Mouse (Mus musculus): ENCODE results near the gene Zfp771. TPM values are rescaled to one million over a fixed set of nuclear protein-coding genes. Genes with fewer than 3 reads are reported as not detected.

Gene Zfp771
- polyA plus RNA-seq, 1 experiment from 2014 or later = 63.2 TPM

DNA sequence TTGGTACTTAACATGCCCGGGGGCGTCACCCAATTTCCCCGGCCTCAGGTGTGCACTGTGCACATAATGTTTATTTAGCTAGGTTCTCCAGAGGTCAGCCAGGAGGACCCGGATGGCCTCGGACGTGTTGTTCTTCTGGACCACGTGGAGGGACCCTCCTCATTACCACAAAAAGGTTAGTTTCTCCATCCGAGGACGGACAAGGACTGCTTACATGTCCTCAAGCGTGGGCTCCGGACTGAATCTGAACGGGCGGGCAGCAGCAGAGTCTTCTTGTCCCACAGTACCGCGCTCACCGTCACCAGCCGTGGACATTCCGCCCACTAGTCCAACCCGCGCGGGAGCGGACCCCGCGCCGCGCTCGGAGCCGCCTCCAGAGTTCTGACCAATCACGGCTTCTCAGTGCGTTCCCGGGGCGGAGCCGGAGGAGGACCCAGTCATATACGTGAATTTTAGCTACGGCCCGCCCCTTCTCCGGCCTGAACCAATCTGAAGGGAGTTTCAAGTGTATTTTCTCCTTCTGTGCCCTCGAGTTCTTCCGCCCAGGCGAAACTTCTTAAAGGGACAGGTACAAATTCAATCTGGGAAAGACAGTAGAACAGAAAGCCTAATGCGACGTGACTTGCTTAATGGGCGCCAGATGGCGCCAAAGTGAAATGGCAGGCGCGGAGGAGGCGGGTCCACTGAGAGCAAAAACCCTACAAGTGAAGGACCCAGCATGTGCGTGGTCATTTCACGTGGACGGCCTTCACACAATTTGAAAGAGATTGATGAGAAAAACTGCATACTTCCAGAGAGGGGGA, 16.4 kb downstream of the Zfp771 start, which contains the start of gene Dctpp1:
Gene Dctpp1, minus strand, starts transcription at position 401 of the 803 bp plus-strand sequence.
- ATAC-seq (replicated peaks; ENCODE audit: insufficient number of reproducible peaks, low FRiP score, low TSS enrichment, low read depth) (peak; percentile 97), DNase-seq (ENCODE audit: low spot score) (peak; percentile 98)
- Histone ChIP-seq H3K4me1 (ENCODE audit: control insufficient read depth, insufficient read depth, low read length) (no peaks in the 10 kb centered on the region), H3K27me3 (ENCODE audit: control insufficient read depth, insufficient read depth, low read length) (no peaks in the 10 kb centered on the region), H3K36me3 (replicated peaks; ENCODE audit: control insufficient read depth, insufficient read depth, low read depth, low read length) (no peaks in the 10 kb centered on the region), H3K4me2 (ENCODE audit: low read depth, low read length) (peak within 1 kb of the TSS; percentile 69), H3K9me3 (replicated peaks; ENCODE audit: control insufficient read depth, low read length) (no peaks in the 10 kb centered on the region), H3K27ac (replicated peaks; ENCODE audit: low read depth, low read length) (no peak within 1 kb of the TSS), H3K4me3 (ENCODE audit: low read depth, low read length) (peak within 1 kb of the TSS; percentile 56), H3K9ac (replicated peaks; ENCODE audit: low read length) (peak within 1 kb of the TSS; percentile 67)
- WGBS = under 1% methylated on average over 50 of the region's 50 CpGs

DNA sequence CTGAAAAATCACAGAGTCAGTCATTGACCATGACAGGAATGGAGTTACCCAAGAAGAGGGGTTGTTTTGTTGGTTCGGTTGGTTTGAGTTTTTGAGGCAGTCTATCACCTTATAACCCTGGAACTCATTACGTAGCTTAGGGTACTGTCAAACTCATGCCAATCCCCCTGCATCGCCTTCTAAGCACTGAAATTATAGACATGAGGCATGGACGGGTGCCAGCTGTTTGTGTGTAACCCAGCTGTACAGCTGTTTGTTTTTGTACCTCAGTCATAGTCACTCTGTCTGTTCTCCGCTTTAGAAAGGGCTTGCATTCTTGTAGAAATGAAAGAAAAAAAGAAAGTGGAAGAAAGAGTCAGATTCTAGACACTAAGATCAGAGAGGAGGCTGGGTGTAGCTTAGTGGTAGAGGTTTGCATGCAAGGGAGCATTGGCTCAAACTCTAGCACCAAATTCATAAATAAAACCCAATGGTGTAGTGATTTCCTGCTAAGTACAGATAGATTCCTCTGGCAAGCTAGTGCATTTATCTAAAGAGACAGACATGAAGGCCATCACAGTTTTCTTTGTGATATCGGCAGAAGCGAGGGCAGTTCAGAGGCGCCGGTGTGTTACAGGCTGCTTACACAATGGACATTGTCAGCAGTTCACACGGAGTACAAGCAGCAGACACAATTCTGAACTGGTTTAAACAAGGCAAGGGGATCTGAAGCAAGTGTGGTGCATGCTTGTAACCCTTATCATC, 18.3 kb downstream of the Zfp771 start:
- Histone ChIP-seq H3K27me3 (ENCODE audit: control insufficient read depth, insufficient read depth, low read length) (no peaks in the 10 kb centered on the region), H3K4me3 (ENCODE audit: low read depth, low read length) (no peak overlapping the region), H3K9ac (replicated peaks; ENCODE audit: low read length) (no peak overlapping the region), H3K4me1 (ENCODE audit: control insufficient read depth, insufficient read depth, low read length) (no peaks in the 10 kb centered on the region), H3K36me3 (replicated peaks; ENCODE audit: control insufficient read depth, insufficient read depth, low read depth, low read length) (no peaks in the 10 kb centered on the region), H3K9me3 (replicated peaks; ENCODE audit: control insufficient read depth, low read length) (no peaks in the 10 kb centered on the region), H3K27ac (replicated peaks; ENCODE audit: low read depth, low read length) (no peak overlapping the region), H3K4me2 (ENCODE audit: low read depth, low read length) (no peak overlapping the region)
- DNase-seq (ENCODE audit: low spot score) = no peak
- ATAC-seq (replicated peaks; ENCODE audit: insufficient number of reproducible peaks, low FRiP score, low TSS enrichment, low read depth) = no peak
- 82% methylated on average over 10 of the region's 10 CpGs for WGBS

DNA sequence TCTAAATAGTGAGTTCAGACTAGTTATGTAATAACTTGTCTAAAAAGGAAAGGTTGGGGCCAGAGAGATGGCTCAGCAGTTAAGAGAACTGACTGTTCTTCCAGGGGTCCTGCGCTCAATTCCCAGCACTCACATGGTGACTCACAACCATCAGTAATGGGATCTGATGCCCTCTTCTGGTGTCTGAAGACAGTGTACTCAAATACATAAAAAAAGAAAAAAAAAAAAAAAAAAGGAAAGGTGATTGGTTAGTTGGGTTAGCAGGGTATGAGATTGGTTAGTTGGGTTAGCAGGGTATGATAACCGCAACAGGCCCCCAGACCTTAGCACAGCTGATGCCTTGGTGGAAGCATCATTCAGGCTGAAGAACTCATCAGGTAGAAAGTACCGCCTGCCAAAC, 19.5 kb downstream of the Zfp771 start:
- Histone ChIP-seq H3K4me1 (ENCODE audit: control insufficient read depth, insufficient read depth, low read length) (no peaks in the 10 kb centered on the region), H3K27ac (replicated peaks; ENCODE audit: low read depth, low read length) (no peak overlapping the region), H3K4me3 (ENCODE audit: low read depth, low read length) (no peak overlapping the region), H3K27me3 (ENCODE audit: control insufficient read depth, insufficient read depth, low read length) (no peaks in the 10 kb centered on the region), H3K36me3 (replicated peaks; ENCODE audit: control insufficient read depth, insufficient read depth, low read depth, low read length) (no peaks in the 10 kb centered on the region), H3K4me2 (ENCODE audit: low read depth, low read length) (no peak overlapping the region), H3K9ac (replicated peaks; ENCODE audit: low read length) (no peak overlapping the region), H3K9me3 (replicated peaks; ENCODE audit: control insufficient read depth, low read length) (no peaks in the 10 kb centered on the region)
- ATAC-seq (replicated peaks; ENCODE audit: insufficient number of reproducible peaks, low FRiP score, low TSS enrichment, low read depth) = no peak
- WGBS = 90% methylated on average over 3 of the region's 3 CpGs
- DNase-seq (ENCODE audit: low spot score) = no peak

DNA sequence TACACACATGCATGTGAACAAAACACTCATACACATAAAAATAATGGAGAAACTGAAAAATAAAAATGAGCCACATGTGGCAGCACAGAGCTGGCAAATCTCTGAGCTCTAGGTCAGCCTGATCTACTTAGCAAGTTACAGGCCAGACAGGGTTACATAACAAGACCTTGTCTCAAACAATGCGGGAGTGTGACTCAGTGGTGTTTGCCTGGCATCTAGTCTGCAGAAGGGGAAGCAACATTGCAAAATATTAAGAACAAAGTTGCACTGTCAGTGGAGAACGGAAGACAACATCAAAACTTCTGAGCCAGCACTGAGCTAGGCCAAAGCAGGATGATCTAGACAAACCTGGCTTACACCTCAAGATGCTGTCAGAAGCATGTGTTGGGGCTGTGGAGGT, 26.2 kb downstream of the Zfp771 start:
- no peaks in the 10 kb centered on the region for H3K4me1 ChIP-seq (ENCODE audit: control insufficient read depth, insufficient read depth, low read length)
- no peaks in the 10 kb centered on the region; the same call in 1 of the 2 replicates for H3K36me3 ChIP-seq (replicated peaks; ENCODE audit: control insufficient read depth, insufficient read depth, low read depth, low read length)
- 84% methylated on average over 2 of the region's 2 CpGs for WGBS
- H3K4me3 ChIP-seq (ENCODE audit: low read depth, low read length) = no peak overlapping the region
- no peaks in the 10 kb centered on the region for H3K9me3 ChIP-seq (replicated peaks; ENCODE audit: control insufficient read depth, low read length)
- no peak for ATAC-seq (replicated peaks; ENCODE audit: insufficient number of reproducible peaks, low FRiP score, low TSS enrichment, low read depth)
- no peak overlapping the region for H3K9ac ChIP-seq (replicated peaks; ENCODE audit: low read length)
- H3K4me2 ChIP-seq (ENCODE audit: low read depth, low read length) = no peak overlapping the region
- H3K27ac ChIP-seq (replicated peaks; ENCODE audit: low read depth, low read length) = no peak overlapping the region
- DNase-seq (ENCODE audit: low spot score) = no peak
- no peaks in the 10 kb centered on the region for H3K27me3 ChIP-seq (ENCODE audit: control insufficient read depth, insufficient read depth, low read length)

DNA sequence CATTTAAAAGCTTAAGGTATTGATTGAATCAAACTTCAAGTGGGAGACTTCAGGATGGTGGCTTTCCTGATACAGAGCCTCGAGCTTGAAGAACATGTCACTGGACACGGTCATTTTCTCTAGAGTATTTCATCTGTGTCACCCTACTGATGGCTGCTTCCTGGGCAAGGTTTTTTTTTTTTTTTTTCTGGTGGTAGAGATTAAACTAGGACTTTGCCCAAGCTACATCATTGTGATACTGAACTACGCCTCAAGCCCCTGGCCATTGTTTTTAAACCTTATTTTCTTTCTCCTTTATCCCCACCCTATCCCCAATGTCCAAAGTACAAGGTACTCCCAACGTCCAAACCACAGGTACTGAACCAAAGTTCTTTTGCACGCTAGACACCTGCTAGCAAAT, 26.6 kb downstream of the Zfp771 start:
- no peaks in the 10 kb centered on the region for H3K27me3 ChIP-seq (ENCODE audit: control insufficient read depth, insufficient read depth, low read length)
- H3K9me3 ChIP-seq (replicated peaks; ENCODE audit: control insufficient read depth, low read length) = no peaks in the 10 kb centered on the region
- no peak overlapping the region for H3K27ac ChIP-seq (replicated peaks; ENCODE audit: low read depth, low read length)
- no peaks in the 10 kb centered on the region; the same call in 1 of the 2 replicates for H3K36me3 ChIP-seq (replicated peaks; ENCODE audit: control insufficient read depth, insufficient read depth, low read depth, low read length)
- WGBS = 91% methylated on average over 5 of the region's 5 CpGs
- no peak for ATAC-seq (replicated peaks; ENCODE audit: insufficient number of reproducible peaks, low FRiP score, low TSS enrichment, low read depth)
- no peak for DNase-seq (ENCODE audit: low spot score)
- H3K4me3 ChIP-seq (ENCODE audit: low read depth, low read length) = no peak overlapping the region
- no peaks in the 10 kb centered on the region for H3K4me1 ChIP-seq (ENCODE audit: control insufficient read depth, insufficient read depth, low read length)
- H3K4me2 ChIP-seq (ENCODE audit: low read depth, low read length) = no peak overlapping the region
- no peak overlapping the region for H3K9ac ChIP-seq (replicated peaks; ENCODE audit: low read length)

DNA sequence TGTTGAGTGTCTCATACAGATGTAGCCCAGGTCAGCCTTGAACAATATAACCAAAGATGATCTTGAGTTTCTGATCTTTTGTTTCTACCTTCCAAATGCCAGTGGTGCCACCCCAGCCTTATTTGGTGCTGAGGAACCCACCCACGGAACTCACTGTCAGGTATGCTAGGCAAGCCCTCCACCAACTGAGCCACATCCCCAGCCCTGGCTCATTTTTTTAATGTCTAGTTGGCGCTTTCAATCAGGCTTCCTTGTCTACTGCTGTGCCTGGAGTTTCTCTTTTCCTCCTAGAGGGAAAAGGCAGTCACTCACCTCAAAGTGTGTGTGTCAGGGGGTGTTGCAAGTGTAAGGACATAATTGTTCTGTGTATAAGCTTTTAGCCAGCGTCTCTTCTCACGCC, 27.0 kb downstream of the Zfp771 start:
- H3K27me3 ChIP-seq (ENCODE audit: control insufficient read depth, insufficient read depth, low read length) = no peaks in the 10 kb centered on the region
- H3K4me3 ChIP-seq (ENCODE audit: low read depth, low read length) = no peak overlapping the region
- no peaks in the 10 kb centered on the region; the same call in 1 of the 2 replicates for H3K36me3 ChIP-seq (replicated peaks; ENCODE audit: control insufficient read depth, insufficient read depth, low read depth, low read length)
- no peaks in the 10 kb centered on the region for H3K4me1 ChIP-seq (ENCODE audit: control insufficient read depth, insufficient read depth, low read length)
- no peak overlapping the region for H3K9ac ChIP-seq (replicated peaks; ENCODE audit: low read length)
- 94% methylated on average over 4 of the region's 4 CpGs for WGBS
- no peak for DNase-seq (ENCODE audit: low spot score)
- H3K27ac ChIP-seq (replicated peaks; ENCODE audit: low read depth, low read length) = no peak overlapping the region
- ATAC-seq (replicated peaks; ENCODE audit: insufficient number of reproducible peaks, low FRiP score, low TSS enrichment, low read depth) = no peak
- H3K4me2 ChIP-seq (ENCODE audit: low read depth, low read length) = no peak overlapping the region
- H3K9me3 ChIP-seq (replicated peaks; ENCODE audit: control insufficient read depth, low read length) = no peaks in the 10 kb centered on the region

DNA sequence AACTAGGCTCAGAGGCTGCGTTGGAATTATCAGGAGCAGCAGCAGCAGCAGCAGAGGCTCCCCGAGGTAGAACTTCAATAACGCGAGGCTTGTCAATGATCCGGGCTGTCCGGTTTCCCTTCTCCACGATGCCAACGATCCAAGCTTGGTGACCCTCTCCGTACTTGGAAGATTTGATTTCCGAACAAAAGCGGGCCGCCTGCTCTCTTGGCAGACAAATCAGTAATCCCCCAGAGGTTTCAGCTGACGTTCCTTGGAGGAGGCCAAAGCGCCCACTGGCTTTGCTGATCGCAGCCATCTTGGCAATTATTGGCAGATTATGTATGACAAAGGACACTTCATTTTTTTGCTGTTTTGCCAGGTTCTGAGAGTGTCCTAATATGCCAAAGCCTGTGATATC, 28.5 kb downstream of the Zfp771 start:
- Histone ChIP-seq H3K9me3 (replicated peaks; ENCODE audit: control insufficient read depth, low read length) (no peaks in the 10 kb centered on the region), H3K27me3 (ENCODE audit: control insufficient read depth, insufficient read depth, low read length) (no peaks in the 10 kb centered on the region), H3K9ac (replicated peaks; ENCODE audit: low read length) (no peak overlapping the region), H3K27ac (replicated peaks; ENCODE audit: low read depth, low read length) (no peak overlapping the region), H3K4me1 (ENCODE audit: control insufficient read depth, insufficient read depth, low read length) (no peaks in the 10 kb centered on the region), H3K36me3 (replicated peaks; ENCODE audit: control insufficient read depth, insufficient read depth, low read depth, low read length) (no peaks in the 10 kb centered on the region; the same call in 1 of the 2 replicates), H3K4me2 (ENCODE audit: low read depth, low read length) (no peak overlapping the region; the same call in 1 of the 2 replicates), H3K4me3 (ENCODE audit: low read depth, low read length) (no peak overlapping the region)
- DNase-seq (ENCODE audit: low spot score) (no peak), ATAC-seq (replicated peaks; ENCODE audit: insufficient number of reproducible peaks, low FRiP score, low TSS enrichment, low read depth) (no peak)
- 92% methylated on average over 15 of the region's 15 CpGs for WGBS
